Mouse (Mus musculus) bone marrow, adult 2 months (tissue): ENCODE measurements around the gene Kcna3. TPM values are rescaled to one million over a fixed set of nuclear protein-coding genes. Genes with fewer than 3 reads are reported as not detected.

Experiments
- H3K27ac ChIP-seq: fragments of 200-500 bp; 2 replicates; pipeline ENCODE4 v1.5.1; 2012; ENCODE audit warnings: low read depth, mild to moderate bottlenecking, control low read depth, inconsistent platforms, low read length; ENCODE audit not compliant: control insufficient read depth, poor library complexity, insufficient read depth
- H3K4me1 ChIP-seq: fragments of 200-500 bp; 2 replicates; pipeline ENCODE4 v1.6.1; 2011; ENCODE audit warnings: low read length; ENCODE audit not compliant: control insufficient read depth, insufficient read depth
- H3K4me3 ChIP-seq: fragments of 200-500 bp; replicated peaks from 2 replicates; pipeline ENCODE3; 2011; ENCODE audit warnings: mild to moderate bottlenecking, low read depth, low read length, control low read depth; ENCODE audit not compliant: control insufficient read depth
- CTCF ChIP-seq: fragments of 200-500 bp; IDR thresholded peaks from 2 replicates; pipeline ENCODE4 v1.5.1; 2011; ENCODE audit warnings: low read length, control low read depth; ENCODE audit not compliant: control insufficient read depth, insufficient read depth
- POLR2A ChIP-seq: fragments of 200-500 bp; IDR thresholded peaks from 2 replicates; pipeline ENCODE4 v1.6.1; 2011; ENCODE audit warnings: low read depth, mild to moderate bottlenecking, control low read depth, low read length, borderline replicate concordance; ENCODE audit not compliant: control insufficient read depth
- WGBS: fragments of 180-500 bp; shearing (Covaris S2); methylation state at CpG from one replicate; pipeline ENCODE4 v1.1.7; 2018; 5-methylcytosine and 5-hydroxymethylcytosine counted together
- polyA plus RNA-seq: library from polyadenylated mRNA; stranded (reverse); fragments of >200 nt; gene quantifications from 2 replicates; pipeline ENCODE4 v1.2.4, GENCODE M21; 2011; ENCODE audit warnings: low replicate concordance; ENCODE audit not compliant: missing spikeins, insufficient read depth, insufficient read length

Kcna3 gene
- polyA plus RNA-seq, 1 experiment: 11.1 TPM

DNA sequence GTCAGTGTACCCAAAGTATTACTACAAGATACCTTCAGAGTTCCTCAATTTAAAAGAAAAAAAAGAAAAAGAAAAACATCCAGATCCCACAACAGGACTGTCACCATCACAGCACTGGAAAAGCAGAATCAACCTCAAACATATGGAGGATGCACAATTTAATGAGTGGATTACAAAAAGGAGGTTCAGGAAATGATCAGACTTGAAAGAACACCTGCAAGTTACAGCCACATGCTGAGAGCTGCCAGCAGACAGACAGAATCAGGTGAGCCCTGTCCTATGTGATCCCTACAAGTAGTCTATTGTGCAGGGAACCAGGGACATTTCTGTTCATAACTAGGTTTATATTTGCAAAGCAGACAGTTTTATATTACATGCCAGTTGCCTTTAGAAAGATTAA is 3.3 kb downstream of the Kcna3 start:
- TF ChIP-seq POLR2A (no peak), CTCF (no peak)
- Histone ChIP-seq H3K27ac (no peak overlapping the region), H3K4me3 (no peak overlapping the region), H3K4me1 (no peaks in the 10 kb centered on the region; the same call in 1 of the 2 replicates)

DNA sequence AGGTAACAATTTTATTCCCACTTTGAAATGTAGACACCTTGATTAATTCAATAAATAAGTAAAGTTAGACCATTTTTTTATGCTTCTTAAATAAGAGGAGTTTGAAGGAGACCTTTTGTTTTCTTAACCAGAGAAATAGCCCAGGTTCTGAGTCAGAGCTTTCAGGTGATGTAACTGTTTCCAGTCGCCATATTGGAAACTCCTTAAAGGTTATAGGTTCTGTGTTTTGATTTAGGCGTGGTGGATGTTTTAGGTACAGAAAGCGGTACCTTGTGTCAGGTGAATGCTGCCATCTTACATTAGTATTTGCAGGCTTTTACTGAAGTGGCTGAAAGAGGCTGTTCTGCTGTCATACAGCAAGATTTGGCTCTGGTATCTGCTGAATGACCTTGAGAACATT is 4.4 kb downstream of the Kcna3 start:
- Histone ChIP-seq H3K4me3 (no peak overlapping the region), H3K4me1 (no peaks in the 10 kb centered on the region; the same call in 1 of the 2 replicates), H3K27ac (no peak overlapping the region)
- 54% methylated on average over 3 of the region's 3 CpGs for WGBS
- TF ChIP-seq POLR2A (no peak), CTCF (no peak)

DNA sequence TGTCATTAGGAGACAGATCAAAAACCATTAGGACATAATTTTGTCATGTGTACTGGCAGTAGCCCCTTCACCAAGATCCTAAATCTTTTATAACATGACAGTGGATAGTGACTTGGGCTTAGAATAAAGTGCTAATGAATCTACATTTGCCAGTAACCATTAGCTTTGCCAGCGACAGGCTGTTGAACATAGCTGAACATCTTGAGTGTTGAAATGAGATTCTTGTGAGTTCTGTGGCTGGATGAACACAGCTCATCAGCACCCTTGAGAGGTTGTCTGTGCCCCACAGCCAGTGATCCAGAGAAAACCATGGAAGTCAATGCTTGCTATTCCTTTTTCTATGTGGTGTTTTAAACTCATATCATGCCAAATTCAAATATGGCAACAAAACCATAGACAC is 5.7 kb downstream of the Kcna3 start:
- TF ChIP-seq CTCF (no peak), POLR2A (no peak)
- H3K27ac ChIP-seq: no peak overlapping the region
- no peaks in the 10 kb centered on the region; the same call in 1 of the 2 replicates for H3K4me1 ChIP-seq
- WGBS: 52% methylated on average over 1 of the region's 1 CpGs
- H3K4me3 ChIP-seq: no peak overlapping the region

DNA sequence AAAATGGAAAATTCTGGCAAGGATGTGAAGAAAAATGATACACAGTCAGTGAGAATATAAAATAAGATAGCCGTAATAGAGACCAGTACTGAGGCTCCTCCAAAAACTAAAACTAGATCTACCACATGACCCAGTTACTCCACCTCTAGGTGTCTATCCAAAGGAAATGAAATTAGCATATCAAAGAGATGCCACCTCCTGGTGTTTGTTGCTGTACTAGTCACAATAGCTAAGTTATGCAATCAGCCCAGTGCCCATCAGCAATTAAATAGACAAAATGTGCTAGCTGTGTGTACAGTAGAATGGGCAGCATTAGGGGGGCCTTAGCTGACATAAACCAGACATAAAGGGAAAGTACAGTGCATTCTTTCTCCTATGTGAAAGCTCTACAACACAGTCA is 25.5 kb downstream of the Kcna3 start:
- no peak overlapping the region for H3K4me3 ChIP-seq
- TF ChIP-seq POLR2A (no peak), CTCF (no peak)
- no peak overlapping the region for H3K27ac ChIP-seq
- H3K4me1 ChIP-seq: no peaks in the 10 kb centered on the region
- 90% methylated on average over 1 of the region's 1 CpGs for WGBS

- Histone ChIP-seq H3K27ac (no peak overlapping the region), H3K4me1 (no peaks in the 10 kb centered on the region), H3K4me3 (no peak overlapping the region)
- 19% methylated on average over 1 of the region's 1 CpGs for WGBS
- TF ChIP-seq CTCF: no peak
- no peak for TF ChIP-seq POLR2A
These were observed 26.8 kb downstream of the Kcna3 start for GRCm38 (mm10) chr3:107062771-107063170.

DNA sequence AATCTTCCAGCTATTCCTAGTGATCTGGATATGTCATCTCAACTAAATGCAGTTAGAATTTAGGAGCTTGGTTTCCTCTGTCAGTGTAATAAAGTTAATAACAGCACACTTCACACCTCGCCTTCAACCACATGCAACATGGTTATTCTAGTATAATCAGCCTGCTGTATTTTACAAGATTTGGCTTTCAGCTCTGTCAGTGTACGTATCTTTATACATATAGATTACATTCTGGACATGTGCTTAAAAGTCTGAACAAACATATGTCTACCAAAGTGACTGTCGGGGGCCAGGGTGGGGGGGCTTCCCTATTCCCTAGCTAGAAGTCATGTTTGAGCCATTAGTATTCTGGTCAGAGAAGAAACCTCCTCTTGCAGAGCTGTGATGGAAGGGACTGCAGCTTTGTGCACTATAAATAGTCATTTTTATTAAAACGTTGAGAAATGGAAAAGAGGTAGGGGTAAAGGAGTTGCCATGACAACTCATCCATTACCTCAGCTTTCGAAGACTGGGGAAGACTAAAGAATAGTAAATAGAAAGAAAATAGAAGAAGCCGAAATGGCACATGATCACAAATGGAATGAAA is 29.6 kb downstream of the Kcna3 start:
- Histone ChIP-seq H3K4me1 (no peaks in the 10 kb centered on the region), H3K4me3 (no peak overlapping the region), H3K27ac (no peak overlapping the region)
- TF ChIP-seq CTCF (no peak), POLR2A (no peak)
- WGBS: 75% methylated on average over 6 of the region's 6 CpGs

DNA sequence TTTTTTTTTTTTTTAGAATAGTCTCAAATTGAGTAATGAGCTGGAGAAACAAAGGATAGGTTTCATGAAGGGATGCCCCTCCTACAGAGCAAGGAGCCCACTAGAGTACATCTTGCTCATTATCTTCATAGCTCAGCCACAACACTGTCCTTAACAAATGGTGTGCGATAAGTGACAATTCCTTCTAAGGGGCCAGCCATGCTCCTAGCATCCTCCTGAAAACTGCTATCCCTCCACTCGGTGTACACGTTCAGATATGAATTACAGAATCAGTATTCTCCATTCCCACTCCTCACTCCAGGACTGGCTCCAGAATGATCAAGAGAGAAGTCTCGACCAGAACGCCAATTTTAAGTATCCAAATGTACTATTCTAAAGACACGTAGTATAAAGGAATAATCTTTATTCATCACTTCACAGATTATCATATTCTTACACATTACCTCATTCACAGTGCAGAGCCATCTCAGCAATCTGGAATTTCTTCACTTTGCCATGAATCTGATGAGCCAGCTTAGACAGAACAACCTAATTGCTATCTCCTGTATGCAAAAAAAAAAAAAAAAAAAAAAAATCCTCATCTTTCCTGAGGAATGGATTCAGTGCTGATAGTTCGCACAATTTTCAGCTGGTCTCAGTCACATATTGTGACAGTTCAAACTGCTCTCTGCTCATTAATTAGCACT is 30.3 kb downstream of the Kcna3 start:
- Histone ChIP-seq H3K4me1 (no peaks in the 10 kb centered on the region), H3K4me3 (no peak overlapping the region), H3K27ac (no peak overlapping the region)
- TF ChIP-seq POLR2A: no peak
- no peak for TF ChIP-seq CTCF
- 84% methylated on average over 7 of the region's 7 CpGs for WGBS

- TF ChIP-seq POLR2A: no peak
- no peak for TF ChIP-seq CTCF
- no peak overlapping the region for H3K4me3 ChIP-seq
- H3K27ac ChIP-seq: no peak overlapping the region
- 25% methylated on average over 6 of the region's 6 CpGs for WGBS
- H3K4me1 ChIP-seq: no peaks in the 10 kb centered on the region
These were observed 31.3 kb downstream of the Kcna3 start for GRCm38 (mm10) chr3:107067245-107067644.
